Mouse (Mus musculus) G1E-ER4 (cell line): ENCODE measurements around the gene Mrps2. TPM values are rescaled to one million over a fixed set of nuclear protein-coding genes. Genes with fewer than 3 reads are reported as not detected.

Experiments
- GATA1 ChIP-seq: IDR thresholded peaks from one replicate; pipeline ENCODE4 v1.8.0; 2012; ENCODE audit warnings: low read length, inconsistent platforms
- polyA plus RNA-seq: library from polyadenylated mRNA; stranded (reverse); fragments of >175 nt; gene quantifications from 2 replicates; pipeline ENCODE4 v1.2.3, GENCODE M21; 2012

Mrps2 gene
- 67.7 and 92.9 TPM in 2 replicates for polyA plus RNA-seq

GRCm38 (mm10) chr2:28467860-28468485, at the start of gene Mrps2:
Mrps2 (plus strand) TSS chr2:28468066.
- no peak for TF ChIP-seq GATA1

GRCm38 (mm10) chr2:28419898-28420297, 48.0 kb upstream of the Mrps2 start:
- TF ChIP-seq GATA1: no peak

GRCm38 (mm10) chr2:28423167-28423566, 44.7 kb upstream of the Mrps2 start:
- TF ChIP-seq GATA1: no peak

- no peak for TF ChIP-seq GATA1
Measured at GRCm38 (mm10) chr2:28427226-28427625, 40.6 kb upstream of the Mrps2 start.

GRCm38 (mm10) chr2:28430846-28431245, 37.0 kb upstream of the Mrps2 start:
- TF ChIP-seq GATA1: no peak

GRCm38 (mm10) chr2:28432811-28433210, 35.1 kb upstream of the Mrps2 start:
- TF ChIP-seq GATA1: no peak

- TF ChIP-seq GATA1: no peak
Measured at GRCm38 (mm10) chr2:28433512-28433911, 34.4 kb upstream of the Mrps2 start.

- TF ChIP-seq GATA1: no peak
Measured at GRCm38 (mm10) chr2:28435401-28435800, 32.5 kb upstream of the Mrps2 start.

- TF ChIP-seq GATA1: no peak
Measured at GRCm38 (mm10) chr2:28440842-28441241, 27.0 kb upstream of the Mrps2 start.

- no peak for TF ChIP-seq GATA1
Measured at GRCm38 (mm10) chr2:28445082-28445481, 22.8 kb upstream of the Mrps2 start.

- TF ChIP-seq GATA1: no peak
Measured at GRCm38 (mm10) chr2:28446181-28446514, 21.7 kb upstream of the Mrps2 start.

GRCm38 (mm10) chr2:28446515-28447314, 21.2 kb upstream of the Mrps2 start, which contains the start of gene Ppp1r26:
Ppp1r26 (plus strand) TSS chr2:28446800.
- TF ChIP-seq GATA1: no peak

GRCm38 (mm10) chr2:28447315-28447670, 20.6 kb upstream of the Mrps2 start:
- no peak for TF ChIP-seq GATA1

GRCm38 (mm10) chr2:28451663-28452062, 16.2 kb upstream of the Mrps2 start:
- no peak for TF ChIP-seq GATA1

GRCm38 (mm10) chr2:28453539-28453938, 14.3 kb upstream of the Mrps2 start:
- no peak for TF ChIP-seq GATA1

- TF ChIP-seq GATA1: no peak
Measured at GRCm38 (mm10) chr2:28456616-28457015, 11.2 kb upstream of the Mrps2 start.

- TF ChIP-seq GATA1: no peak
Measured at GRCm38 (mm10) chr2:28463919-28464318, 3.9 kb upstream of the Mrps2 start.

GRCm38 (mm10) chr2:28464919-28465318, 2.9 kb upstream of the Mrps2 start:
- no peak for TF ChIP-seq GATA1
